Mouse (Mus musculus): Measurements from ENCODE around the gene Ucma.

DNA sequence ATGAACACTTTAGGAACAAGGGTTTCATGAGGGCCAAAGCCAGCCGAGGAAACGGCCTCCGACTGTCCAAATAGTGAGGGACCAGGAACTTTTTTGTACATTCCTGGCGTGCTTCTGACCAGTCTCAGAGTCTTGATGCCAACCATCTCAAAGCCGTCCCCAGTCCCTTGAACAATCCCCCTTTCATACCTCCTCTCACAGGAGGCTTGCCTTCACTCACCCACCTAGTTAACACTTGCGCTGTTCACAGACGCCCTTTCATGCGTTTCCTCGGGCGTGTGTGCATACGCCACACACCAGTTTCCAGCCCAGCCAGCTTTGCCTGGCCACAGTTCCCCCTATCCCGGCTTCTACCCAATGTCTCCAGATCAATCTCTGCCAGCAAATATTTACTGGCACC is 17.9 kb upstream of the Ucma start:
- no peak for TF ChIP-seq POLR2A (IDR thresholded peaks at IDR 0.05; ENCODE audit: control insufficient read depth, extremely low read depth, insufficient read depth, low read length, poor library complexity)
- TF ChIP-seq CTCF (IDR thresholded peaks at IDR 0.05; ENCODE audit: borderline replicate concordance, control insufficient read depth, extremely low read depth, insufficient read depth, low read length, poor library complexity): no peak

All from thymus, adult 2 months (tissue).